Mouse (Mus musculus): ENCODE results near the gene Clint1.

Clint1 gene

DNA sequence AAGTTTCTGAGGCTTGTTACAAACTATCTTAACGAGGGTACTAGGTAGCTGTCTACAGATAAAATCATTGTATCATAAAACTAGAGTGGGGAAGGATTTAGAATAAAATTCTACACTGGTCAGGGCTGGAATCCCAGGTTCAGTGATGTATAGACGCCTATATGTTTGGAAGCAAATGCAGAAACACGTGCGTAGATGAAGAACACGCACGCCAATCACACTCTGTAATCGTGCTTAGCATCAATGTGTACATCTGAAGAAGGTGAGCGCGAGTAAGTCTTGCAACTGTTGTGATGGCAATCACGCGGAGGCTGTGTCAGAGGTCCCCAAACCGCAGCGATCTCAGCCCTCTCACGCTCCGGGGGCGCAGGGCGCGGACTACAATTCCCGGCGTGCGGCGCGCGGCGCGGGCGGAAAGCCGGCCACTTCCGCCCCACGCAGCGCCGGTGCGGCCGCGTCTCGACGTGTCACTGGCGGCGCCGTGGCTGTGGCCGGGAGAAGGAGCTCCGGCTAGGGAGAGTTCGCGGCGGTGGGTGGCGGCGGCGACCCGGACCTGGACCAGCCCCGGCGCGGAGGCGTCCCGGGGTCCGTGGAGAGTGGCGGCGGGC is at the start of gene Clint1:
Gene Clint1, plus strand, starts transcription at position 536 of the 608 bp plus-strand sequence.
- DNase-seq (ENCODE audit: low read depth, low spot score), result peak; percentile 87

DNA sequence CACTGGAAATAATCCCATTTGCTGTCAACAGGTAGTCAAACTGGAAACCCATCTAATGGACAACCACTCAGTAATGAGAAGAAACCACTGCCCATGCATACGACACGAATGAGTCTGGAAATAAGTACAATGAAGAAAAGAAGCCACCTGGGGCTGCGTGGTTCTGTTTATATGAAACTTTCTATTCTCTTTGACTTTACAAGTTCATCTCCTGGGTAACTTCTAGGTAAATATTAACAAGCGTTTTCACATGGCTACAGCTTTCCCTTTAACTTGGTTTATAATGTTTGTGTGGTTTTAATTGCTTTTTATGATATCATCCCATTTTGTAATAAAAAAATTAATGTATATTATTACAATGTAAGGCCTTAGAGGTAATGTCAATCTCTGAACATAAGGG is 47.8 kb upstream of the Clint1 start:
- no peak for DNase-seq (ENCODE audit: low read depth, low spot score)

DNA sequence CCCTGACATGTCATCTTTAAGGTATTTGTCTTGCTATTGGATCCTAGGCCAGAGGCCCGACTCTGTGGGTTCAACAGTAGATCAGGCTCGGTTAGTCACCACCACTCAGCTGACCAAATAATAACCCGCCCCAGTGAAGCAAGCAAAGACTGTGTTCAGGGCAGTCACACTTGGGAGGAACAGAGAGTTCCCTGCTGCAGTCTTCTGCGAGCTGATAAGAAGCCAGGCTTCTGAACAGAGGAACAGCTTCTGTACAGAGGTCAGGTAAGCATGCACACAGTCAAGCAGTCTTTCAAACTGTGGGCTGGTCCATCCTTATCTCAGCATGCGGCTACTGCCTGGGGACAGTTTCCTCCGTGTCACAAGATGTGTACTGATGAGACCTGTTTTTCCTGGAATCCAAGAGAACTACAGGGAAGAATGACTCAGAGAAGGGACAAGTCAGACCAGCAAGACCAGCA is 46.5 kb upstream of the Clint1 start:
- DNase-seq (ENCODE audit: low read depth, low spot score), result no peak

DNA sequence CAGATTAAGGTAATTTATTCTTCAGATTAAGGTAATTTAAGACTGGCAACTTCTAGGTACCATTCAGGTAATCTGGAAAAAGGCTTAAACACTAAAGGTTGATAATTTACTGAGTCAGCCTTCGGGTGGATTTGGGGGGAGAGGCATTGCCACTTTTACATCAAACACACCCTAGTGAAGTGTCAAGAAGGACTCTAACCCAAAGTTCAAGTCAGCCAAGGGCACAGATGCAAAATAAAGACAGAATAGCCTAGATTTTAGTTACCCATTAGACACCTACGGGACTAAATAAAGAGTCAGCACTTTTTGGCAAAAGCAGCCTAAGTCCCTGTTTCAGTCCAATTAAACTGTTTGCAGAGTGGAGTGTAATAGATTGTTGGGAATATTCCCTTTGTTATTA is 46.0 kb upstream of the Clint1 start:
- DNase-seq (ENCODE audit: low read depth, low spot score), result no peak

DNA sequence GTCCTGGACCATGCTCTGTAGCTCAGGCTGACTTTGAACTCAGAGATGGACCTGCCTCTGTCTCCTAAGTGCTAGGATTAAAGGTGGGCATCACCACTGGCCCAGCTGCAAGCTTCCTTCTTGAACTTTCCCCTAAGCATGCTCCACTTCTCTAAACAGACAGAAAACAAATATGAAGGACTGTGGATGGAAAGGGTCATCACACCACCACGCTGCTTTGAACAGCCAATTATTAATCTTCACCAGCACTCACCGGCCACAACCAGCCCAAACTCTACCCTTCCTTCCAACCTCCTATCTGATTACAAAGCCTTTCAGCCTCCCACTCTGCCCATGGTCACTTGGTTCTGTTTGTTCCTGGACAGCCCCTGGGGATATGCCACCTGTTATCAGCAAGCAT is 45.6 kb upstream of the Clint1 start:
- DNase-seq (ENCODE audit: low read depth, low spot score), result no peak

DNA sequence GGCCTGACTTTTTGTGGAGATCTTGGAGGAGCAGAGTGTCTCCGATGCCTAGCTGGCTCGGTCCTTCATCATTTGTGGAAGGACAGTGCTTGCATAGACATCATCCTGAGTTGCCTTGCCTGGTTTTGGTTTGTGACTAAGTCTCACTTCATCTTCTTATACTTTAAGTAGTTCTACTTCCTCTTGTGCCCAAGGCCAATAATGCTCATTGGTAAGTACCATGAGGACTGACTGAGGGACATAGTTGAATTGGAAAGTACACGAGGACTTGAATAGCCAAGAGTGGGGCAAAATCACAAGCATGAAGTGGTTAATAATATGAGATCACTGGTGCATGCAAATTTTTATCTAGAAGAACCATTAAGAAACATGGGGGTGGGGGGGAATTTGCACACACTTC is 45.0 kb upstream of the Clint1 start:
- DNase-seq (ENCODE audit: low read depth, low spot score), result no peak

DNA sequence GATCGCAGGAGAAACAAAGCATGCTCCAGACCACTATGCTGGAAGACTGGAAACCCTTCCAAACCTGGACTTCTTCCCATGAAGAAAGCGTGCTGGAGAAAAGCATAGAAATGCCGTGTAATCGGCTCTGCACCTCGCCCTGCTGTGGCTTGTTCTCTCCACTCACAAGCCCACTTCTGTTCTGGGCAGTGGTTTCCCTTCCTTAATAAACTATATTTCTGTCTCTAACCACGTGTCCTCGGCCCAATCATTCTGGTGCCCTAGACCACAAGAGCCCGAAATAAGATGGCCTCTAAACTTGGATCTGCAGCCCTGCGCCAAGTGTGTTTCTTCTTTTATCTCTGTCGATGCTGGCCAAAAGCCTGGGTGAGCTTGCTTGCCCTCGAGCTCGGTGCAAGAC is 44.0 kb upstream of the Clint1 start:
- no peak for DNase-seq (ENCODE audit: low read depth, low spot score)

DNA sequence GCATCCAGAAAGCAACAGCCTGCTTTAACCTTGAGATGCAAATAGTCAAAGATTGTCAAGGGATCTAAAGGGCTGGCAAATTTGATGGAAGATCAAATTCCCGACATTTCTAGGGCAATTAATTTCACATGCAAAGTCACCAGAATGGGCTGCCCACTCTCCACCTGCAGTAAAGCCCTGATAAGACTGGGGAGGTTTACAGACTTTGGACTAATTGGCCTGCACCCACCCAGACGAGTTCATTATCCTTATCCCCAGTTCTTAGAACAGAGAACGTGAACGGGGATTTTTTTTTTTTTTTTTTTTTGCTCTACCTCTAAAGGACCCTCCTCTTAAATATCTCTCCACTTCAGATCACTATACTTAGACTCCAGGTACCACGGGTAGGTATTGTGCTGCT is 42.4 kb upstream of the Clint1 start:
- no peak for DNase-seq (ENCODE audit: low read depth, low spot score)

DNA sequence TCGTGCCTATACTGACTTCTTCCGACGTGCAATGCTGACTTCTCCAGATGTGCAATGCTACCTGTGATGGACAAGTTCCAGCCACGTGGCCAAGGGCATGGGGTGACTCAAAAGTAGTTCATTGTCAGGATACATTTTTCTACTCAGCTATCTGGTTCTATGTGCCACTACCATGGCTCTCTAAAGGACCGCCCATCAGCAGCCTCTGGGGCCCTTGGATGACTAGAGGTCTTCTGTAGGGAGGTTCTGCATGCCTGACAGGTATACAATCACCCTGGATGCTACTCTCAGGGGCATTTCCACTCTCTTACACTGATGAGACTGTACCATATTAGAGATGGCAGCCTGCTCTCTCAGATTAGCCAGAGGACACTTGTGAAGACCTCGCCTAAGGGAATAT is 41.8 kb upstream of the Clint1 start:
- no peak for DNase-seq (ENCODE audit: low read depth, low spot score)

DNA sequence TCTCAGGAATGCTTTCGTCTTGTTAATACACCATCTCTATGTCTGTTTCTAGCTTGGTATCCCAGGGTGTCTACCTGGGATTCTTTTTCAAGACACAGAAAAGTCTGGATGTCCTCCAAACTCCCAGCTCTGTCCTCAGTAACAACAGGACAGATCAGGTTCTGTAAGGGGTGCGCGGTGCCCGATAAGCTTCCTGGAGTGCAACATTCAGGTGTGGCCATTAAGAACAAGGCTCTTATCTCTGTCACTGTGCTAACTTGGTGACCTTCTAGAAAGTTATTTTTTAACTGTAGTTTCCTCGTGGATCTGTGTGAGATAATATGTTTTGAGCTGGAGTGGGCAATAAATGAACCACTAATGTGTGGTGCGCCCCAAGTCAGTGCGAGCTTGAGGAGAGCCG is 41.0 kb upstream of the Clint1 start:
- DNase-seq (ENCODE audit: low read depth, low spot score), result no peak

DNA sequence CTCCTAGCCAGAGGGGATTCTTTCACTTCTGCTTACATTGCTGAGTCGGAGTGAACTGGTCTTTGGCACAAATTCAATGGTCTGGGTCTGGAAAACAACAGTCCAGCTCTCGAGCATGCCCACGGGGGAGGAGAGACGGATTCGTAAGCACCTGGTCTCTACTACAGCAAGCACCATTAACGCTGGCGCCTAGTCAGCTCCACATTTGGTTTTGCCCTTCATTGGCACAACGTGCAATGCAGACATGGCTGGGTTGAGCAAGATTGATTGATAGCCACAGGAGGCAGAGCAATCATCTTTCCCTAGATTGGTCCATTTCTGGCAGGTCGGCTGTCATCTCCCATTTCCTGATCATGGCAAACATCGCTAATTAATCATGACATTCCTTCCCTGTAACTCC is 36.2 kb upstream of the Clint1 start:
- DNase-seq (ENCODE audit: low read depth, low spot score), result no peak

DNA sequence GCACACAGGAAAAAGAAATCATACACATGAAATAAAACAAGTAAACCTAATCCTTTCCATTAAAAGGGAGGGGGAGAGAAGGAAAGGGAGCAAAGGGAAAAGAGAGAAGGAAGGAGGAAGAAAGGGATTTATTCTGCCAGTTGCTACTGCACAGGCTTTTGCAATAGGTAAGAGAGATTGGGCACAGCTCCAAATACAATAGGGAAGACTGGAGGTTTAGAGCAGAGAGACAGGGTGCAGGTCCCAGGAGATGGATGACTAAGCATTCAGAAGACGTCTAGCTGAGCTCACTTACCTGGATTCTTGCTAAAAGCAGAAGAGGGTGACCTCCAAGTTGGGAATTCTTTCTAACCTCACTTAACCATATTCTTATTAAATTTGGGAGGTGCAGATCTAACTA is 35.1 kb upstream of the Clint1 start:
- no peak for DNase-seq (ENCODE audit: low read depth, low spot score)

DNA sequence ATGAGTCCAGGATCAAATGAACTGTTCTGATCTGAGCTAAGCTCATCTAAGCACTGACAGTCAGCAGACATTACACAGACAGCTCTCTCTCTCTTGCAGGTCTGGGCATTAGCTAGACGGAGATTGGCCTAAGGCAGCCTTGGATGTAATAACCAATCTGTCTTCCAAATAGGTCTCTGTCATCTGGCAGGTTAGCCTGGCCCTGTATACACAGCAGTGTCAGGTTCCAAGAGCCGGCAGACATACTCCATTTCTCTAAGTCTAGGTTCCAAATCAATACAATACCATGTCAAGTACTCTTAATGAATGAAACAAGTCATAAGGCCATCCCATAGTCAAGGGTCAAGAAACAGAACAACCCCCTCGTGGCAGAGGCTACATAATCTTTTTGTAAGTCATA is 33.9 kb upstream of the Clint1 start:
- DNase-seq (ENCODE audit: low read depth, low spot score), result no peak

DNA sequence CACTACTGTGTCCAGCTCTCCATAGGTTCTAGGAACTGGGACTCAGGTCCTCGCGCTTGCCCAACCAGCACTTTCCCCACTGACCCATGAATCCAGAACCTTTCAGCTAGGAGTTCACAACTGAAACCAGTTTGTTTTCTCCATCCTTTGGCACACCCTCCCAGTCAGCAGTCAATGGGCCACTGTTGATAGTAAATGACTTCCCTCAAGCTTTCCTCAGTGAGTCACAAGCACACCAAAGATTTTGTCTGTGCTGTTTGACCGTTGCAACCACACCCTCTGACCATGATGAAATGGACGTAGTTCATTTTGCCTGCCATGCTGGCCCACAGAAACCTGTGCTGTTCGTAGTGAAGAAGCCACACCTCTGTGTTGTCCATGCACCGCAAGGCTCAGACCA is 30.9 kb upstream of the Clint1 start:
- DNase-seq (ENCODE audit: low read depth, low spot score), result no peak

DNA sequence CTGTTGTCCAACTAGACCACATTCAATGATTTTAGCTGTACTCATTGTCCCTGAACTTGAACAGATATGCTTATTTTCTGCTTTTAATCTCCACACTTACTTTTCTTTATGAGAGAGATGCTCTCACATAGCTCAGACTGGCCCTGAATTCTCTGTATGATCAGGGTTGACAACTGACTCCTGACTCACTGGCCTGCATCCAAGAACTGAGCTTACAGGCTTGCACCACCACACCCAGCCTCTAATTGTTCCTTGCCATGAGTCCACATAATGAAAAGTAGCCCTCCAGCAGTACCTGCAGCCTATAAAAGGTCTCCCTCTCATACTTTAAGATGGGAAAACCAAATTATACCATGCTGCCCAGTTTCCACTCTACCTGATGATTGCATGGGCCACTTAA is 21.7 kb upstream of the Clint1 start:
- DNase-seq (ENCODE audit: low read depth, low spot score), result no peak

DNA sequence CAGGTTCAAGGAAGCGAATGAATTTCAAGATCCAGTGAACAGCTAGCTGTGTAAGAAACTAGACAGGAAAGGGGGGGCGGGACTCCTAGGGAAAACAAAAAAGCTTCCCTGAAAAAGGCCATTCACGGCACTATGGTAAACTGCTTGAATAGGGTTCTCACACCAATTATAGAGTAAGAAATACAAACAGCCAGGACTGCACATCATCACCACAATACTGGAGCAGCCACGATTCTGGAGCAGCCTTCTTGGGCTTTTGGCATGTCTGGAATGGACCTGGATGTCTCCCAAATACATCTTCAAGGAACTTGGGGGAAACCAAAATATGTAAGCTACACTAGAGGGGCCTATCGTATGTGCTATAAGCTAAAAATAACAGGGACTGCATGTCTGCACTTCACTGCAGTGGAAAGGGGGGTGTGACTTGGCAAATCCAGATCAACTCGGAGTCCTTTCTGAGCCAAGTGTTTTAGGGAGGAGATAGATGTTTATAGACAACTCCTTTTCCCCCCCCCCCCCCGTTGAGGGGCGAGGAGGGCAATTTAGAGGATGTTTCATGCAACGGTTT is 21.0 kb upstream of the Clint1 start:
- no peak for DNase-seq (ENCODE audit: low read depth, low spot score)

DNA sequence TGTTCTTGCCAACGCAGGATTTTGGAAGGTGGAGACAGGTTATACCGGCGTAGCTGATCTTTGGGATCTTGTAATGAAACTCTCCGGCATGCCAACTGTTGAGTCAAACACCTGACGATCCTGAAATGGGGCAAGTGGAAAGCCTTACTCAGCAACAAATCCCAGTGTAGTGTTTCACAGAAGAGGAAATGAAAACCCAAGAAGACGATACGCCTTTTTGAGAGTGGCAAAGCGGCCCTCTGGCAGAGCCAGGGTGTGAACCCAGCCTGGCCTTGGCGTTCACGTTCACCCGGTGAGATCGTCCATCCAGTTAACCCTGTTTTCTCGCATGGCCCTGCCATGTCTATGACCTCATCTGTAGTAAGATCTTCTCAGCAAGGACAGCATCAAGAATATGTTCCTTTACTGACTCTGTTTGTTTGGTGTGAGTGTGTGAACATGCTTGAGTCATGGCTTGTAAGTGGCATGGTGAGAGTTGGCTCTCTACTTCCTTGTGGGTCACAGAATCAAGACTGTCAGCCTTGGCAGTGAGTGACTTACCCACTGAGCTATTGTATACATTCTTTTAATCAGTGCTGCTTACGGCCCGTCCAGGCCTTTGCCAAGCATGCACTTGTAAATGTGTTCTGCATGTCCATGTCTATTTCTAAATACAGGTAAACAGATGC is 20.2 kb upstream of the Clint1 start:
- no peak for DNase-seq (ENCODE audit: low read depth, low spot score)

DNA sequence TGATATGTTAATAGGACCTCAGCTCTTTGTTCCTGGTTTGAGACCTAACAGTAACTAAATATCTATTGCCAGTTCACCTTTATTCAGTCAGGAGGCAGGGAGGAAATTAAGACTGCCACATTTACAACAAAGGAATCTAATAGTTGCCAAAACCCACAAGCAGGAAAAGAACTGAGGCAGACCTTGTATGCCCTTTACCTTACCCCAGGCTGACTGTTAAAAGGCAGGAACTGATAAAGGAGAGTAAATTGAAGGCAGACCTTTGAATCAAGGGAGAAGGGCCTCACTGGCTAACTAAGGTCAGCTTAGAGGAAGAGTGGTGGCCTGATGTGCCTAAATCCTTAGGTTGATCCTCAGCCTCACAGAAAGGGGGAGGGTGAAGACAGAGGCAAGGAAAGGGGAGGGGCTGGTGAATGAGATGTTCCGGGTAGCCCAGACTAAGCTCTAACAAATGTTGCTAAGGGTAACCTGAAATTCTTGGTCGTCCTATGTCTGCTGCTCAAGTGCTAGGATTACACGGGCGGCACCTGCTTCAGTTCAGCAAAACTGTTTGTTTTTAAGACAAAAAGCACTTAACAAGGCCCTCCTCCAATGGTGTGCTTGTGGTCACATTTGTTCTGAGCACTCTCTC is 16.1 kb upstream of the Clint1 start:
- peak; percentile 48 for DNase-seq (ENCODE audit: low read depth, low spot score)

DNA sequence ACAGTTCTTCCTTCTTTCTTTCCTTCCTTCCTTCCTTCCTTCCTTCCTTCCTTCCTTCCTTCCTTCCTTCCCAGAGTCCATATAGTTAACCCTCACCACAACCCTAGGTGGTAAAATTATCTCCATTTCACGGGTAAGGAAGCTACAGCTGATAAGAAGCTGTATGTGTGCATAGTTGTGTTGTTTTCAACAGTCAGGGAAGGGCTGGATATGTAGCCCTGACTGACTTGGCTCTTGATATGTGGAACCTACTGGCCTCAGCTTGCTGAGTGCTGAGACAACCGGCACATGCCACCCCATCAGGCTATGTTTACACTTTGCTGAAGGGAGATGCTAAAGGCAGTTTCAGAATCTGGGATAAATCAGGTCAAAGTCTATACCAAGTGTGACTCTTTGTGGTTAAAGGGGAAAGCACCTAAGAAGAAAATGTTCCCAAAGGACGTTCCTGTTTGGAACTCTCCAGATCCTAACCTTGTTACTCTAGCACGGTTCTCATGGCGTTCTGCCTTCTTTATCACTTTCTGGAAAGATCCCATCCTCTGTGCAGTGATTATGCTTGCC is 14.5 kb upstream of the Clint1 start:
- no peak for DNase-seq (ENCODE audit: low read depth, low spot score)

DNA sequence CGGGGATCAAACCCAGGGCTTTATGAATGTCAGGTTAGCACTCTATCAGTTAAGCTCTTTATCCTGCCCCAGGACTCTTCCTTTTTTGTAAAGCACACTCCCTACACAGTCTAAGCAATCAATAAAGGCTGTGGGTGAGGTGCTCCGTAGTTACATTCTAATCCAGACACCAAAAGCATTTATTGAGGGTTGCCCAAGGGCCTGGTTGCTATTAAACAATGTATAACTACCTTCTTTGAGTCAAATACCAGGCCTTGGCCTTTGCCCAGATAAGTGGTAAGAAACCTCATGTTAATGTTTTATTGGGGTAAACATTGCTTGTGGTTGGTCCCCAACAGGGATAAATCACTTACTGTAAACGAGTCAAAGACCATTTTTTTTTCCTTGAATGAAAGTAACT is 13.4 kb upstream of the Clint1 start:
- no peak for DNase-seq (ENCODE audit: low read depth, low spot score)

DNA sequence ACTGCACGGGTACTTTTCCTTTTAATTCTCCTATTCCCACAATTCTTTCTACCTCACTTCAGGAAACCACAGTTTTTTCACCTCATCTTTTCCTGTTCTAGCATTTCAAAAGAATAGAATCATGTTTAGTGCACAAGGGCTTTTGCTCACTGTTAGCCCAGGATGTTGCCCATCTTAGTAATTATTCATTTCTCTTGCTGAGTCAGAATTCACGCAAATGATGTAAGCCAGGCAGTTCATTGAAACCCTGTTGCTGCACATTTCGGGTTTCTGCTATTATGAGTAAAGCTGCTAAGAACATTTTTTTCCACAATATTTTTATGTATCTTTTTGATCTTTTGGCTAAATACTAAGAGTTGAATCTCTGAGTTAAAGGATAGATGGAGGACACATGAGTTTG is 11.5 kb upstream of the Clint1 start:
- no peak for DNase-seq (ENCODE audit: low read depth, low spot score)

DNA sequence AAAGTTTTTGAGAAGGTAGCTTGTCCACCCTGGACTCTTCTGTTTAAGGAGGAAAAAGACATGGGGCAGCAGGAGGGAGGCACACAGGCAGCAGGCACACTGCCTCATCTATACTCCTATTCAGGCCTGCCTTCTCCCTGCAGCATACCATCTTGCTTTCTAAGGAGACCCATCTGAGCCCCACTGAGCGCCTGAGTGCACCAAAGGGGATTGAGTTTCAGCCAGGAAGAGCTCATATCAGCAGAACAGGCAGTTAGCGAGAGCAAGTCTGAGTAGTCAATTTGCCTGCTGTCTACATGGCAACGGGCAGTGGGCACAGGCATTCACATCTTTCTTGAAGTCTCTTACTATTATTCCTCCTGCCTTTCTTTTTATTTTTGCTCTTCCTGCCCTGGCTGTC is 5.8 kb upstream of the Clint1 start:
- no peak for DNase-seq (ENCODE audit: low read depth, low spot score)

DNA sequence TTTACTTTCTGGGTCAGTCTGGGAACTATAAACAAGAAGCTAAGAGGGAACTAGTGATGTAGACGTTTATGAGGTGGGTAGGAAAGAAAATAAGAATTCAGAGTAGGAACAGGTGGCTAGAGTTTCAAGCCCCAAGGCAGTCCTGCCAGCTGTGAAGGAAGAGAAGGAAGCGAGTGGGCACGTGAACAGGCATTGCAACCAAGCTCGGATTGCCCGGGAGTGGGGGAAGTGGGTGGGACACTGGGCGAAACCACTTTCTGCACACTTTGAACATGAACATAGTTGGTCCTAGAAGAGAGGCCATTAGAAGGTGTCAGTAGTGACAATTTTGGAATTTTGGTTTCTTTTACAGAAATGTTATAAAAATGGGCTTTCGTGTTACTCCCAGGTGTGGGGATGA is 4.3 kb upstream of the Clint1 start:
- no peak for DNase-seq (ENCODE audit: low read depth, low spot score)

Measured in ZHBTc4 (cell line).